Mouse (Mus musculus) heart, postnatal 0 days (tissue): ENCODE data around the gene Guk1.

ENCODE experiments used
- CTCF ChIP-seq: IDR thresholded peaks from 2 replicates; pipeline ENCODE4 v1.5.1; 2016; ENCODE audit warnings: antibody characterized with exemption, control low read depth, low read depth
- EP300 ChIP-seq: IDR thresholded peaks from 2 replicates; pipeline ENCODE4 v1.6.1; 2016; ENCODE audit warnings: antibody characterized with exemption, low read depth

GRCm38 (mm10) chr11:59201216-59202002 lies 9.4 kb upstream of the Guk1 start:
- TF ChIP-seq CTCF: no peak
- no peak for TF ChIP-seq EP300
